Mouse (Mus musculus) forebrain, postnatal 0 days (tissue): ENCODE measurements around the gene Oma1. TPM values are rescaled to one million over a fixed set of nuclear protein-coding genes. Genes with fewer than 3 reads are reported as not detected.

Experiments used
- ATAC-seq: fragments of 200-750 bp; cut with Nextera tagmentation; 2 replicates; pipeline ENCODE4 v1.8.0; 2017; ENCODE audit warnings: mild to moderate bottlenecking, moderate library complexity
- DNase-seq: peaks from one replicate; pipeline ENCODE4 v3.0.0-alpha.2; 2015
- H3K27ac ChIP-seq: fragments of 300-500 bp; sonication (generic); 2 replicates; pipeline ENCODE4 v1.5.1; 2014; ENCODE audit warnings: low read depth, mild to moderate bottlenecking, antibody characterized with exemption, low read length, moderate library complexity, mixed read lengths
- H3K27me3 ChIP-seq: fragments of 300-500 bp; sonication (generic); 2 replicates; pipeline ENCODE4 v1.6.1; 2014; ENCODE audit warnings: mild to moderate bottlenecking, low read length, mixed read lengths; ENCODE audit not compliant: insufficient read depth
- H3K36me3 ChIP-seq: fragments of 300-500 bp; sonication (generic); 2 replicates; pipeline ENCODE4 v1.6.1; 2014; ENCODE audit warnings: mild to moderate bottlenecking, moderate library complexity; ENCODE audit not compliant: insufficient read depth
- H3K4me1 ChIP-seq: fragments of 300-500 bp; sonication (generic); 2 replicates; pipeline ENCODE4 v1.6.1; 2014; ENCODE audit warnings: antibody characterized with exemption; ENCODE audit not compliant: insufficient read depth
- H3K4me2 ChIP-seq: fragments of 300-500 bp; sonication (generic); 2 replicates; pipeline ENCODE4 v1.6.1; 2014; ENCODE audit warnings: low read depth, mild to moderate bottlenecking, moderate library complexity
- H3K4me3 ChIP-seq: fragments of 300-500 bp; sonication (generic); 2 replicates; pipeline ENCODE4 v1.5.1; 2014; ENCODE audit warnings: low read depth, low read length, mixed read lengths
- H3K9ac ChIP-seq: fragments of 300-500 bp; sonication (generic); 2 replicates; pipeline ENCODE4 v1.6.1; 2014; ENCODE audit warnings: mild to moderate bottlenecking
- H3K9me3 ChIP-seq: fragments of 300-500 bp; sonication (generic); 2 replicates; pipeline ENCODE4 v1.6.1; 2016; ENCODE audit warnings: low read length
- CTCF ChIP-seq: sonication (generic); IDR thresholded peaks from 2 replicates; pipeline ENCODE4 v1.5.1; 2016; ENCODE audit warnings: antibody characterized with exemption, control low read depth, low read depth
- WGBS: fragments of 180-500 bp; shearing (Covaris S2); extraction: QIAGEN DNeasy Blood & Tissue Kit; methylation state at CpG from one replicate; pipeline ENCODE4 v1.1.7; 2014; 5-methylcytosine and 5-hydroxymethylcytosine counted together
- polyA plus RNA-seq: library from polyadenylated mRNA; unstranded; fragments of >200 nt; fragmentation: Nextera tagmentation; extraction: Ambion mirVana; gene quantifications from 2 replicates; pipeline ENCODE4 v1.2.1, GENCODE M21; 2015
- total RNA-seq: library from RNA; depleted of rRNA; stranded (reverse); fragments of >200 nt; gene quantifications from 2 replicates; pipeline ENCODE4 v1.2.3, GENCODE M21; 2014

Oma1 gene
- total and polyA plus RNA-seq, 2 experiments from 2014 or later: 10.3 to 11.7 TPM

- Histone ChIP-seq H3K9me3 (no peaks in the 10 kb centered on the region), H3K27me3 (no peaks in the 10 kb centered on the region), H3K27ac (no peak overlapping the region), H3K9ac (no peak overlapping the region), H3K36me3 (no peaks in the 10 kb centered on the region), H3K4me2 (no peak overlapping the region), H3K4me3 (no peak overlapping the region), H3K4me1 (no peaks in the 10 kb centered on the region)
- TF ChIP-seq CTCF: no peak
- 79% methylated on average over 3 of the region's 3 CpGs for WGBS
- ATAC-seq (no peak), DNase-seq (peak; percentile 48)
Observed at GRCm38 (mm10) chr4:103357457-103357856, 43.8 kb downstream of the Oma1 start.

DNA sequence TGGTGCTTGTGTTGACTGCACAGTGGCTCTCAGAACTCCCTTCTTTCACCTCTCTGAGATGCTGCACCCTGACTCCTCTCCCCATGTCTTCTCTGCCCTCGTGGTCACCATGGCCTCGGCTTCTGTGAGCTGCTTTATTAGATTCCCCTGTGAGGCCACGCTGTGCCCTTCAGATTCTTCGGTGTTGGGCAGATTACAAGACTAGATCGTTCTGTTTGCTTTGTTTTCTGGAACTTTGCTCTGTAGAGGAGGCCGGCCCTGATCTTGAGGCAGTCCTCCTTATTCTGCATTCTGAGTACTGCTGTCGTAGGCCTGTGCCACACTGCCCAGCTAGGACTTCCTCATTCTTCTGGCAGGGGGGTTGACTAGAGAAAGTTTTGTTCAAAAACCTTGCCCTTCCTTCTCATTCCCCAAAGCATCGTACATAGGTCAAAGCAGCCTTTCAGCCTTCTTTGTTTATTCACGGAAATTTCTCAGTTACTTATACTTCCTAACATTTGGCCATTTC is 45.4 kb downstream of the Oma1 start:
- ATAC-seq (no peak), DNase-seq (no peak)
- Histone ChIP-seq H3K4me1 (no peaks in the 10 kb centered on the region), H3K4me3 (no peak overlapping the region), H3K4me2 (no peak overlapping the region), H3K9ac (no peak overlapping the region), H3K9me3 (no peaks in the 10 kb centered on the region), H3K27ac (no peak overlapping the region), H3K36me3 (no peaks in the 10 kb centered on the region), H3K27me3 (no peaks in the 10 kb centered on the region)
- TF ChIP-seq CTCF: no peak
- WGBS: 85% methylated on average over 9 of the region's 9 CpGs

DNA sequence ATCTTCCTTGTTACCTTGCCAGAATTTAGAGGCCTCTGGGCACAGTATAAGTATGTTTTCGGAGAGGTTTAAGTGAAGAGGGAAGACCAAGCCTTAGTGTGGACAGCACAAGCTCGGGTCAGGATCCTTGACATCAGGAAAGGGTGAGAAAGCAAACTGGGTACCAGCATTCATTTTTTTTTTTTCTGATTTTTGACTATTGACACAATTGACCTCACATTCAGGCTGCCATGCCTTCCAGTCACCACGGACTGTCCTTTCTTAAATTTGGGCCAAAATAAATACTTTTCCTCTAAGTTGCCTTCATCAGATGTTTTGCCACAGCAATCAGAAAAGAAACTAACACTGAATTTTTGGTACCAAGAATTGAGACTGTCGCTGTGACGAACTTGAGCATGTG is 68.6 kb downstream of the Oma1 start:
- ATAC-seq (no peak), DNase-seq (no peak)
- TF ChIP-seq CTCF: no peak
- WGBS: 94% methylated on average over 5 of the region's 5 CpGs
- Histone ChIP-seq H3K27me3 (no peaks in the 10 kb centered on the region), H3K9me3 (no peaks in the 10 kb centered on the region), H3K9ac (no peak overlapping the region), H3K36me3 (no peaks in the 10 kb centered on the region), H3K4me3 (no peak overlapping the region), H3K4me2 (no peak overlapping the region), H3K4me1 (no peaks in the 10 kb centered on the region), H3K27ac (no peak overlapping the region)

- TF ChIP-seq CTCF: no peak
- Histone ChIP-seq H3K9ac (no peak overlapping the region), H3K4me1 (no peaks in the 10 kb centered on the region), H3K9me3 (no peaks in the 10 kb centered on the region), H3K27ac (no peak overlapping the region), H3K27me3 (no peaks in the 10 kb centered on the region), H3K4me3 (no peak overlapping the region), H3K4me2 (no peak overlapping the region), H3K36me3 (no peaks in the 10 kb centered on the region)
- DNase-seq (no peak), ATAC-seq (no peak)
- 74% methylated on average over 4 of the region's 4 CpGs for WGBS
Observed at GRCm38 (mm10) chr4:103385031-103385430, 71.4 kb downstream of the Oma1 start.

DNA sequence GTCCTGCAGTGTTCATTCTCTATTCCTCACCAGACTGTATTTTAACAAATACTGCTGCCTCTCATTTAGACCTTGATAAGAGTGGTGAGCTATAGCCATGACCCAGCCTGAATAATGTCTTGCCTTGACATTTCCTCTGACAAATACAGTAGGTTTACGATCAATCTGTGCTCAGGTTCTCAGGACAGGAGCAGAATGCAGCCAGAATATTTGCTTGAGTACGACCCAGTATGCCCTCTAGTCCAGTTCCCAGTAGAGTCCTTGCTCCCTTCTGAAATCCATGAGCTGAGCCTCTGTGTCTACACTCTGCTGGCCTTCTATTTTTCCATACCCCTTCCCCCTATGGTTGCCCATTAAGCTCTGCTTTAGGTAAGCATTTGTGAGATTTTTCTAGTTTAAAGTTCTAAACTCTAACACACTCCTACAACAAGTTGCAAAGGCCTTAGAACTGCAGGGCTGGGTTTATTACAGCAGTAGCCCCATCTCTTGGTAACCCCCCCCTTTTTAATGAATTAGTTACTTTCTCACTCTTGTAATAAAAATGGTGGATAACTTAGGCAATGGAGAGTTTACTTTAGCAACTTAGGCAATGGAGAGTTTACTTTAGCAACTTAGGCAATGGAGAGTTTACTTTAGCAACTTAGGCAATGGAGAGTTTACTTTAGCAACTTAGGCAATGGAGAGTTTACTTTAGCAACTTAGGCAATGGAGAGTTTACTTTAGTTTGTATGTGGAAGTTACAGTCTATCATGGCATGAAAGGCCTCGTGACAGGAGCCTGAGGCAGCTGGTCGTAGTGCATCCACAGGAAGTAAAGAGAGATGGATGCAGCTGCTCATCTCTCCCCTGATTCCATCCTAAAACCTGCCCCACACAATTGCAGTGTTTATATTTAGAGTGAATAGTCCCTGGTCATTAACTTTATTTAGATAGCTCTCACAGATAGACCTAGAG is 72.5 kb downstream of the Oma1 start:
- DNase-seq: no peak
- WGBS: 94% methylated on average over 4 of the region's 4 CpGs
- Histone ChIP-seq H3K27ac (no peak overlapping the region), H3K9me3 (no peaks in the 10 kb centered on the region), H3K9ac (no peak overlapping the region), H3K27me3 (no peaks in the 10 kb centered on the region), H3K4me2 (no peak overlapping the region), H3K36me3 (no peaks in the 10 kb centered on the region), H3K4me3 (no peak overlapping the region), H3K4me1 (no peaks in the 10 kb centered on the region)
- no peak for TF ChIP-seq CTCF
- no peak for ATAC-seq

- no peak overlapping the region for H3K4me3 ChIP-seq
- DNase-seq (no peak), ATAC-seq (peak; percentile 36)
- H3K9me3 ChIP-seq: no peaks in the 10 kb centered on the region
- no peak overlapping the region for H3K27ac ChIP-seq
- no peak overlapping the region for H3K4me2 ChIP-seq
- H3K4me1 ChIP-seq: no peaks in the 10 kb centered on the region
- no peak overlapping the region for H3K9ac ChIP-seq
- 22% methylated on average over 3 of the region's 3 CpGs for WGBS
- H3K27me3 ChIP-seq: no peaks in the 10 kb centered on the region
- no peaks in the 10 kb centered on the region for H3K36me3 ChIP-seq
- no peak for TF ChIP-seq CTCF
Observed at GRCm38 (mm10) chr4:103387292-103387691, 73.7 kb downstream of the Oma1 start.

GRCm38 (mm10) chr4:103388530-103389178 is 75.0 kb downstream of the Oma1 start:
- no peak overlapping the region for H3K27ac ChIP-seq
- ATAC-seq (no peak), DNase-seq (no peak)
- no peaks in the 10 kb centered on the region for H3K27me3 ChIP-seq
- WGBS: 73% methylated on average over 8 of the region's 8 CpGs
- no peak for TF ChIP-seq CTCF
- no peaks in the 10 kb centered on the region for H3K9me3 ChIP-seq
- H3K9ac ChIP-seq: no peak overlapping the region
- no peaks in the 10 kb centered on the region for H3K4me1 ChIP-seq
- no peaks in the 10 kb centered on the region for H3K36me3 ChIP-seq
- no peak overlapping the region for H3K4me3 ChIP-seq
- no peak overlapping the region for H3K4me2 ChIP-seq
